ENCODE assay signal across 8 mouse cellular contexts in the genomic region with DNA sequence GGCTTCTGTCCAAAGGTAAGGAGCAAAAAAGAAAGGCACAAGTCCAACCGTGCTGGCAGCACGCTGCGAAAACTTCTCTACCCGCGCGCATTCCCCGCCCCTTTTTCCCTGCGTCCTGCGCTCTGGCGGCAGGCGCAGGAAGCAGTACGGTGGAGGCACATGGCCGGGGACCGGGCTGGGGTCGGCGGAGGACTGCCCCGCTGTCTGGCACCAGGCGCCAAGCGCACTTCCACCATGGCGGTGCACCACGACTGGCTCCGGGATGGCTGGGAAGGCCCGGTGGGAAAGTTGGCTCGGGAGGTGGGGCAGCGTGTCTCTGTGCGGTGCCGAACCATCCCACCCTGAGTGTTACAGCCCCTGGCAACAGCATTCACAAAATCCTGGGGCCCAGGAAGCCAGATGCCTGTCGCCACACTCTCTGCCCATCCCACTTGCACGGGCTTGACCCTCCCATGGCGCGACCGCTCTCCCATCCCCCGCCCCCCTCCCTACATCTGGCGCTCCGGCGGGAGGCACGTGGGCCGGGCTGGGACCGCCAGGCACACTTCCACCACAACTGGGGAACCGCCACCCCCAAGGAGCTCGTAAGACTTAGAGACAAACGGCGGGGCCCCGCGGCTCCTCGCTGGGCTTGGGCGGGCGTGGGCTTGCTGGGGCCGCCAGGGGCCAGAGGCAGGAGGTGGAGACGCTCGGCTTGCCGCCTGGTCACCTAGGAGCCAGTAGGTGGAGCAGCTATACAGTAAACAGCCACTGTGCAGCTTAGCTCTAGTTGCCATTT. TPM values are rescaled to one million over a fixed set of nuclear protein-coding genes. Genes with fewer than 3 reads are reported as not detected.
DNase-seq lines count a peak whose midpoint lies in the region; ATAC-seq and TF ChIP-seq lines count a peak whose summit lies in the region.

No protein-coding gene starts in this region.

- H3K36me3 ChIP-seq in erythroblast, embryonic 14.5 days (ENCODE audit: control insufficient read depth): no peaks in the 10 kb centered on the region
- H3K36me3 ChIP-seq in embryonic facial prominence, embryonic 11.5 days (replicated peaks; ENCODE audit: control insufficient read depth, insufficient read depth, low read depth, low read length): no peaks in the 10 kb centered on the region
- no peaks in the 10 kb centered on the region for H3K36me3 ChIP-seq in heart, adult 2 months (ENCODE audit: control insufficient read depth, insufficient read depth, low read length)
- H3K36me3 ChIP-seq in limb, embryonic 12.5 days: peaks cover 6% of the 10 kb centered on the region; the same call in 1 of the 2 replicates
- H3K36me3 ChIP-seq in midbrain, embryonic 12.5 days: no peaks in the 10 kb centered on the region

- no peaks in the 10 kb centered on the region for H3K9me3 ChIP-seq in erythroblast, embryonic 14.5 days (ENCODE audit: control insufficient read depth, low read length)
- no peaks in the 10 kb centered on the region for H3K9me3 ChIP-seq in embryonic facial prominence, embryonic 11.5 days (replicated peaks; ENCODE audit: control insufficient read depth, low read length)
- no peaks in the 10 kb centered on the region for H3K9me3 ChIP-seq in limb, embryonic 12.5 days
- no peaks in the 10 kb centered on the region for H3K9me3 ChIP-seq in midbrain, embryonic 12.5 days

- peak; percentile 70 for TF ChIP-seq CTCF in heart, adult 2 months (IDR thresholded peaks at IDR 0.05)

- ATAC-seq in erythroblast, adult 5-6 weeks (replicated peaks; ENCODE audit: low FRiP score, poor library complexity, severe bottlenecking): no peak; the same call in 1 of the 2 replicates
- ATAC-seq in embryonic facial prominence, embryonic 11.5 days (replicated peaks; ENCODE audit: insufficient number of reproducible peaks, low FRiP score, low TSS enrichment, low read depth): peak; percentile 97
- peak; percentile 96 for ATAC-seq in limb, embryonic 12.5 days (ENCODE audit: insufficient number of reproducible peaks, insufficient read depth, low FRiP score, low TSS enrichment, low read depth)
- ATAC-seq in midbrain, embryonic 12.5 days (ENCODE audit: low FRiP score, low read depth): peak; percentile 96

- H3K4me3 ChIP-seq in erythroblast, embryonic 14.5 days (replicated peaks): peak overlapping the region; percentile 65
- H3K4me3 ChIP-seq in embryonic facial prominence, embryonic 11.5 days (ENCODE audit: low read depth, low read length): peak overlapping the region; percentile 49
- H3K4me3 ChIP-seq in heart, adult 2 months: peak overlapping the region; percentile 49
- peak overlapping the region; percentile 66 for H3K4me3 ChIP-seq in limb, embryonic 12.5 days (replicated peaks)
- peak overlapping the region; percentile 69 for H3K4me3 ChIP-seq in midbrain, embryonic 12.5 days

- H3K4me1 ChIP-seq in erythroblast, embryonic 14.5 days (ENCODE audit: control insufficient read depth): peaks cover 3% of the 10 kb centered on the region; the same call in 1 of the 2 replicates
- H3K4me1 ChIP-seq in embryonic facial prominence, embryonic 11.5 days (ENCODE audit: control insufficient read depth, insufficient read depth, low read length): no peaks in the 10 kb centered on the region
- H3K4me1 ChIP-seq in heart, adult 2 months (ENCODE audit: control insufficient read depth, insufficient read depth, low read length): no peaks in the 10 kb centered on the region
- H3K4me1 ChIP-seq in limb, embryonic 12.5 days (replicated peaks): no peaks in the 10 kb centered on the region
- peaks cover 7% of the 10 kb centered on the region; the same call in 1 of the 2 replicates for H3K4me1 ChIP-seq in midbrain, embryonic 12.5 days

- intact Hi-C loops in heart, adult 2 months (cut with DNase I): no loop called here

- peak overlapping the region; percentile 87 for H3K27ac ChIP-seq in embryonic facial prominence, embryonic 11.5 days (replicated peaks; ENCODE audit: low read depth, low read length)
- no peak overlapping the region for H3K27ac ChIP-seq in heart, adult 2 months
- H3K27ac ChIP-seq in limb, embryonic 12.5 days: peak overlapping the region; percentile 97
- peak overlapping the region; percentile 85 for H3K27ac ChIP-seq in midbrain, embryonic 12.5 days (replicated peaks)

- DNase-seq in embryonic facial prominence, embryonic 11.5 days (ENCODE audit: low spot score): peak; percentile 84
- peak; percentile 55 to 61 for DNase-seq in heart, adult 2 months
- peak; percentile 69 for DNase-seq in kidney, adult 18-20 months
- peak; percentile 2 to 6 for DNase-seq in spleen, postnatal 36 days (ENCODE audit: low spot score in 2 of 2)

- 1% methylated on average over 52 of the region's 52 CpGs for WGBS in embryonic facial prominence, embryonic 11.5 days
- WGBS in heart, adult 2 months: 1% methylated on average over 52 of the region's 52 CpGs
- 2% methylated on average over 52 of the region's 52 CpGs for WGBS in limb, embryonic 12.5 days
- 1% methylated on average over 52 of the region's 52 CpGs for WGBS in midbrain, embryonic 12.5 days

- no peak for TF ChIP-seq POLR2A in heart, adult 2 months (IDR thresholded peaks at IDR 0.05; ENCODE audit: insufficient read depth, low read depth, low read length)

- H3K79me2 ChIP-seq in heart, adult 2 months (replicated peaks; ENCODE audit: control insufficient read depth, insufficient read depth, low read length): no peaks in the 10 kb centered on the region

- no peaks in the 10 kb centered on the region for H3K27me3 ChIP-seq in erythroblast, embryonic 14.5 days (ENCODE audit: control insufficient read depth)
- H3K27me3 ChIP-seq in embryonic facial prominence, embryonic 11.5 days (ENCODE audit: control insufficient read depth, insufficient read depth, low read length): no peaks in the 10 kb centered on the region
- H3K27me3 ChIP-seq in heart, adult 2 months (ENCODE audit: control insufficient read depth, insufficient read depth, low read length): no peaks in the 10 kb centered on the region
- no peaks in the 10 kb centered on the region for H3K27me3 ChIP-seq in limb, embryonic 12.5 days
- H3K27me3 ChIP-seq in midbrain, embryonic 12.5 days: 0 out of 2 replicates have a peak, but pooled peaks cover 6% of the 10 kb centered on the region

- peak overlapping the region; percentile 56 for H3K4me2 ChIP-seq in embryonic facial prominence, embryonic 11.5 days (ENCODE audit: low read depth, low read length)
- H3K4me2 ChIP-seq in limb, embryonic 12.5 days: peak overlapping the region; percentile 70
- H3K4me2 ChIP-seq in midbrain, embryonic 12.5 days (replicated peaks): peak overlapping the region; percentile 74

- TF ChIP-seq EP300 in heart, adult 2 months (IDR thresholded peaks at IDR 0.05; ENCODE audit: insufficient read depth, low read depth, low read length): no peak

- H3K9ac ChIP-seq in embryonic facial prominence, embryonic 11.5 days (replicated peaks; ENCODE audit: low read length): peak overlapping the region; percentile 80
- peak overlapping the region; percentile 49 for H3K9ac ChIP-seq in heart, adult 2 months (ENCODE audit: low read depth, low read length)
- H3K9ac ChIP-seq in limb, embryonic 12.5 days (replicated peaks): peak overlapping the region; percentile 80
- peak overlapping the region; percentile 63 for H3K9ac ChIP-seq in midbrain, embryonic 12.5 days (replicated peaks)

RNA-seq across cellular contexts. Expression of gene Olfr725, which starts 22.0 kb away (rescaled TPM):
- polyA plus RNA-seq in erythroblast, embryonic 14.5 days (2012): not detected in 2 replicates
- total RNA-seq in erythroblast, adult 5-6 weeks (2015; ENCODE audit: low replicate concordance): not detected in 2 replicates
- 0.42 TPM in 1 of 2 replicates, not detected in the other for total RNA-seq in erythroblast, adult 5-6 weeks (2017; ENCODE audit: low replicate concordance)
- not detected in 2 replicates for polyA plus RNA-seq in embryonic facial prominence, embryonic 11.5 days (2014; fragmentation: Nextera tagmentation; extraction: Ambion mirVana)
- total RNA-seq in heart, adult 2 months (2021): not detected
- not detected in 2 replicates for polyA plus RNA-seq in heart, adult 2 months (2012; rRNA removed)
- polyA plus RNA-seq in limb, embryonic 12.5 days (2016; fragmentation: Nextera tagmentation; extraction: Ambion mirVana): not detected in 2 replicates
- not detected in 2 replicates for polyA plus RNA-seq in midbrain, embryonic 12.5 days (2016; fragmentation: Nextera tagmentation; extraction: Ambion mirVana)

RNA-seq across cellular contexts. Expression of gene Olfr726, which starts 28.6 kb away (rescaled TPM):
- 0.02 TPM in 1 of 2 replicates, not detected in the other for polyA plus RNA-seq in erythroblast, embryonic 14.5 days (2012)
- not detected in 2 replicates for total RNA-seq in erythroblast, adult 5-6 weeks (2015; ENCODE audit: low replicate concordance)
- not detected in 2 replicates for total RNA-seq in erythroblast, adult 5-6 weeks (2017; ENCODE audit: low replicate concordance)
- polyA plus RNA-seq in embryonic facial prominence, embryonic 11.5 days (2014; fragmentation: Nextera tagmentation; extraction: Ambion mirVana): not detected in 2 replicates
- not detected for total RNA-seq in heart, adult 2 months (2021)
- polyA plus RNA-seq in heart, adult 2 months (2012; rRNA removed): not detected in 2 replicates
- not detected in 2 replicates for polyA plus RNA-seq in limb, embryonic 12.5 days (2016; fragmentation: Nextera tagmentation; extraction: Ambion mirVana)
- polyA plus RNA-seq in midbrain, embryonic 12.5 days (2016; fragmentation: Nextera tagmentation; extraction: Ambion mirVana): not detected in 2 replicates

Comparison
In these comparisons a context has a peak if more than half of its experiments do, and no peak if none do; other contexts are left out.
1. DNase-seq: peak in every context shown above with its lines; median percentile 84 in embryonic facial prominence, embryonic 11.5 days; 69 in kidney, adult 18-20 months; 58 in heart, adult 2 months; 4 in spleen, postnatal 36 days.